Mouse (Mus musculus): Measurements from ENCODE around the gene Rras. TPM values are rescaled to one million over a fixed set of nuclear protein-coding genes. Genes with fewer than 3 reads are reported as not detected.
A peak's percentile ranks its signal among the peaks of the same experiment; 100 is the strongest.

Rras gene
- 20.9 and 23.2 TPM in 2 replicates for polyA plus RNA-seq (2015; fragmentation: Nextera tagmentation; extraction: Ambion mirVana)

GRCm38 (mm10) chr7:45017242-45018061 is at the start of gene Rras:
Gene Rras, plus strand, starts transcription at chr7:45017961.
- H3K4me1 ChIP-seq (ENCODE audit: control insufficient read depth, low read depth, low read length), result peaks cover 46% of the 10 kb centered on the region
- peak within 1 kb of the TSS; percentile 99 for H3K27ac ChIP-seq (ENCODE audit: low read length)
- peak within 1 kb of the TSS; percentile 98 for H3K4me3 ChIP-seq (ENCODE audit: low read depth, low read length)
- peaks cover 3% of the 10 kb centered on the region for H3K36me3 ChIP-seq (ENCODE audit: control insufficient read depth, insufficient read depth)
- peak; percentile 83 for ATAC-seq (ENCODE audit: low read depth)
- no peaks in the 10 kb centered on the region for H3K9me3 ChIP-seq (replicated peaks; ENCODE audit: control insufficient read depth, low read length)
- under 1% methylated on average over 32 of the region's 36 CpGs for WGBS (ENCODE audit: insufficient replicate concordance)
- peaks cover 3% of the 10 kb centered on the region; the same call in 1 of the 2 replicates for H3K27me3 ChIP-seq (ENCODE audit: control insufficient read depth, insufficient read depth, low read depth, low read length)
- H3K4me2 ChIP-seq (ENCODE audit: low read depth, low read length), result peak within 1 kb of the TSS; percentile 100
- peak within 1 kb of the TSS; percentile 99 for H3K9ac ChIP-seq (ENCODE audit: low read depth, low read length)

DNA sequence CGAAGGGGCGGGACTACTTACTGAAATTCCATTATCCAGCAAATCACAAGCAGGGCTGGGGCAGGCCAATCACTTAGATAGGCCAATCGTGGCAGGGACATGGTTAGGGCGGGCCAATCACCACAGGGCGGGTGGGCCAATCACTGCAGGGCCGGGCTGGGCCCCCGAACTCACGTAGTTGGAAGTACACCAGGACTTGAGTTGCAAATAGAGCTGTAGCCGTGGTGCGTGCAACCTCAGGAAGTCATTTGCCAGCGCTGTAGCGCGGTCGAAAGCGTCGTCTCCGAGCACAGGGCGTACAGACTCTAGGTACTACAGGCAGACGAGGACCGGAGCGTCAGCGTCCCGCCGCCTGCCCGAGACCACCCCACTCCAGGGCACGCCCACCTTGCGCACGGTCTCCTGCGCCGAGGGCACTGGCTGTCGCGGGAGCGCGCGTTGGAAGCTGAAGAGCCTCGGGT is 47.5 kb upstream of the Rras start:
- H3K4me3 ChIP-seq (ENCODE audit: low read depth, low read length), result peak overlapping the region; percentile 59
- peak; percentile 89 for ATAC-seq (ENCODE audit: low read depth)
- H3K4me1 ChIP-seq (ENCODE audit: control insufficient read depth, low read depth, low read length), result peaks cover 30% of the 10 kb centered on the region
- peak overlapping the region; percentile 38 for H3K9ac ChIP-seq (ENCODE audit: low read depth, low read length)
- no peaks in the 10 kb centered on the region for H3K27me3 ChIP-seq (ENCODE audit: control insufficient read depth, insufficient read depth, low read depth, low read length)
- H3K27ac ChIP-seq (ENCODE audit: low read length), result no peak overlapping the region
- WGBS (ENCODE audit: insufficient replicate concordance), result under 1% methylated on average over 36 of the region's 36 CpGs
- H3K9me3 ChIP-seq (replicated peaks; ENCODE audit: control insufficient read depth, low read length), result no peaks in the 10 kb centered on the region
- H3K36me3 ChIP-seq (ENCODE audit: control insufficient read depth, insufficient read depth), result no peaks in the 10 kb centered on the region
- H3K4me2 ChIP-seq (ENCODE audit: low read depth, low read length), result peak overlapping the region; percentile 84

- no peak for ATAC-seq (ENCODE audit: low read depth)
- Histone ChIP-seq H3K9me3 (replicated peaks; ENCODE audit: control insufficient read depth, low read length) (no peaks in the 10 kb centered on the region), H3K9ac (ENCODE audit: low read depth, low read length) (no peak overlapping the region), H3K4me3 (ENCODE audit: low read depth, low read length) (no peak overlapping the region), H3K4me1 (ENCODE audit: control insufficient read depth, low read depth, low read length) (peaks cover 32% of the 10 kb centered on the region), H3K36me3 (ENCODE audit: control insufficient read depth, insufficient read depth) (no peaks in the 10 kb centered on the region), H3K27me3 (ENCODE audit: control insufficient read depth, insufficient read depth, low read depth, low read length) (no peaks in the 10 kb centered on the region), H3K27ac (ENCODE audit: low read length) (no peak overlapping the region), H3K4me2 (ENCODE audit: low read depth, low read length) (peak overlapping the region; percentile 84; the same call in 1 of the 2 replicates)
- 64% methylated on average over 7 of the region's 7 CpGs for WGBS (ENCODE audit: insufficient replicate concordance)
These were observed 46.6 kb upstream of the Rras start for GRCm38 (mm10) chr7:44971142-44971541.

- no peak overlapping the region; the same call in 1 of the 2 replicates for H3K9ac ChIP-seq (ENCODE audit: low read depth, low read length)
- H3K4me2 ChIP-seq (ENCODE audit: low read depth, low read length), result peak overlapping the region; percentile 71
- H3K27me3 ChIP-seq (ENCODE audit: control insufficient read depth, insufficient read depth, low read depth, low read length), result no peaks in the 10 kb centered on the region
- ATAC-seq (ENCODE audit: low read depth), result no peak
- peaks cover 13% of the 10 kb centered on the region for H3K36me3 ChIP-seq (ENCODE audit: control insufficient read depth, insufficient read depth)
- peaks cover 32% of the 10 kb centered on the region for H3K4me1 ChIP-seq (ENCODE audit: control insufficient read depth, low read depth, low read length)
- peak overlapping the region; percentile 51 for H3K4me3 ChIP-seq (ENCODE audit: low read depth, low read length)
- H3K27ac ChIP-seq (ENCODE audit: low read length), result peak overlapping the region; percentile 83
- H3K9me3 ChIP-seq (replicated peaks; ENCODE audit: control insufficient read depth, low read length), result no peaks in the 10 kb centered on the region
- 50% methylated on average over 14 of the region's 14 CpGs for WGBS (ENCODE audit: insufficient replicate concordance)
These were observed 44.2 kb upstream of the Rras start for GRCm38 (mm10) chr7:44973415-44974130.

DNA sequence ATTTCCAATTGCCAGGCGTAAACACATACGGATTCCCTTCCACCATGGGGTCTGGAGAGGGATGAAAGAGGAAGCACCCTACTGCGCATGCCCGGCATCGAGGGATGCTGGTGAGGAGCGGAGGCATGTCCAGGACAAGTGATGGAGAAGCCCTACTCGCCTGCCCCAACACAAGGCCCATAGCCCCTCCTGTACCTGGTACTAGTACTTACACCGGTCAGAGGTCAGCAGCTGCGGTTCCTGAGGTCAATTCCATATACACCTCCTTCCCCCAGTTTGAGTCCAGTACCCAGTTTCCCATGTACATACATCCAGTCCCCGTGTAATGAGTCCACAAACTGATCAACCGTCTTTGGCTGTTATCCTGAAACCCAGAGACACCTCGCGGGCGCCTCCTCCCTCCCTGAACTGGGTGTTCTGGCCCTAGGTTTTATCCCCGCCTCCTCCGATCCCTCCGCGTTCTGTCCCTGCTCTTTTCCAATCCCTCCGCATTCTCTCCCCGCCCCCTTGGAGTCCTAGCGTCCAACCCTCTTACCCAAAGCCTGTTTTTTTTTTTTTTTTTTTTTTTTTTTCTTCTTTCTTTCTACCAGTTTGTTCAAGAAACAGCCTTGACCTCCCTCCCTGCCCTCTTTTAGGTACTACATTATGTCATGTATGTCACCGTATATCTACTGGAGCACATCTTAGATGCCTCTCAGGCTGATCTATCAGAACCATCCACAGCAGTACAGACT is 43.2 kb upstream of the Rras start, which contains the start of gene Cpt1c:
TSS of gene Cpt1c (minus strand) at position 469 of the 734 bp plus-strand sequence.
- peak; percentile 54 for ATAC-seq (ENCODE audit: low read depth)
- H3K4me3 ChIP-seq (ENCODE audit: low read depth, low read length), result peak within 1 kb of the TSS; percentile 51
- H3K4me1 ChIP-seq (ENCODE audit: control insufficient read depth, low read depth, low read length), result peaks cover 32% of the 10 kb centered on the region
- peak within 1 kb of the TSS; percentile 71 for H3K4me2 ChIP-seq (ENCODE audit: low read depth, low read length)
- H3K36me3 ChIP-seq (ENCODE audit: control insufficient read depth, insufficient read depth), result peaks cover 16% of the 10 kb centered on the region
- H3K27me3 ChIP-seq (ENCODE audit: control insufficient read depth, insufficient read depth, low read depth, low read length), result no peaks in the 10 kb centered on the region
- H3K9me3 ChIP-seq (replicated peaks; ENCODE audit: control insufficient read depth, low read length), result no peaks in the 10 kb centered on the region
- peak within 1 kb of the TSS; percentile 55 for H3K9ac ChIP-seq (ENCODE audit: low read depth, low read length)
- WGBS (ENCODE audit: insufficient replicate concordance), result 4% methylated on average over 22 of the region's 22 CpGs
- peak within 1 kb of the TSS; percentile 83 for H3K27ac ChIP-seq (ENCODE audit: low read length)

DNA sequence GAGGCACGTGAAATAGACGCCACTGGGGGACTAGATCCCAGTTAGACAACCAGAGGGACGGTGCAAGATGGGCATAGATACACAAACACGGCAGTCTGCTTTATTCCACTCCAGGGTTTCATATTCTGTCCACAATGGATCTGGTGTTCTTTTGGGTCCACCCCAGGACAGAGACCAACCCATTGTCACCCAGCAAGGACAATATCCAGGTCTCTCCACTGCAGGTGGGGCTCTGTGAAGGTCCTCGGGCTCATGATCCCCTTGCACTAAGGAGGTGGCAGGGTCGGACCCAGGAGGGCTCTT is 42.7 kb upstream of the Rras start:
- Histone ChIP-seq H3K4me3 (ENCODE audit: low read depth, low read length) (peak overlapping the region; percentile 51; the same call in 1 of the 2 replicates), H3K27me3 (ENCODE audit: control insufficient read depth, insufficient read depth, low read depth, low read length) (no peaks in the 10 kb centered on the region), H3K36me3 (ENCODE audit: control insufficient read depth, insufficient read depth) (peaks cover 16% of the 10 kb centered on the region), H3K27ac (ENCODE audit: low read length) (peak overlapping the region; percentile 83), H3K4me2 (ENCODE audit: low read depth, low read length) (peak overlapping the region; percentile 71), H3K9ac (ENCODE audit: low read depth, low read length) (0 out of 2 replicates have a peak overlapping the region, but pooled peaks have one; percentile 14), H3K9me3 (replicated peaks; ENCODE audit: control insufficient read depth, low read length) (no peaks in the 10 kb centered on the region), H3K4me1 (ENCODE audit: control insufficient read depth, low read depth, low read length) (peaks cover 32% of the 10 kb centered on the region)
- ATAC-seq (ENCODE audit: low read depth), result no peak
- WGBS (ENCODE audit: insufficient replicate concordance), result 22% methylated on average over 6 of the region's 6 CpGs

DNA sequence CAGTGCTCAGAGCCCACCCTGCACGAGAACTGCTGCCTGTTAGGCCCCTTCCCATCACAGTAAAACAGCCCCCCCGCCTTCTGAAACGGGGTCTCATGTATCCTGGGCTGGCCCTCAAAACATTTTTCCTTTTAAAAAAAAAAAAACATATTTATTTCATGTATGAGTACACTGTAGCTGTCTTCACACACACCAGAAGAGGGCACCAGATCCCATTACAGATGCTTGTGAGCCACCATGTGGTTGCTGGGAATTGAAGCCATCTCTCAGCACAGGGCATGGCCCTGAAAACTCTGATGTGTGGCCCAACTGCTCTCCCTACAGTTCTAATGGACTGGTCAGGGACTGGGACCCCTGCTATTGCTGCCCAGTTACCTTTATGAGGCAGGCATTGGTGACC is 39.5 kb upstream of the Rras start:
- no peak overlapping the region for H3K4me2 ChIP-seq (ENCODE audit: low read depth, low read length)
- no peaks in the 10 kb centered on the region for H3K27me3 ChIP-seq (ENCODE audit: control insufficient read depth, insufficient read depth, low read depth, low read length)
- WGBS (ENCODE audit: insufficient replicate concordance), result 76% methylated on average over 3 of the region's 3 CpGs
- H3K27ac ChIP-seq (ENCODE audit: low read length), result no peak overlapping the region
- ATAC-seq (ENCODE audit: low read depth), result no peak
- H3K9ac ChIP-seq (ENCODE audit: low read depth, low read length), result no peak overlapping the region
- H3K4me3 ChIP-seq (ENCODE audit: low read depth, low read length), result no peak overlapping the region
- peaks cover 33% of the 10 kb centered on the region for H3K36me3 ChIP-seq (ENCODE audit: control insufficient read depth, insufficient read depth)
- H3K9me3 ChIP-seq (replicated peaks; ENCODE audit: control insufficient read depth, low read length), result no peaks in the 10 kb centered on the region
- peaks cover 22% of the 10 kb centered on the region for H3K4me1 ChIP-seq (ENCODE audit: control insufficient read depth, low read depth, low read length)

DNA sequence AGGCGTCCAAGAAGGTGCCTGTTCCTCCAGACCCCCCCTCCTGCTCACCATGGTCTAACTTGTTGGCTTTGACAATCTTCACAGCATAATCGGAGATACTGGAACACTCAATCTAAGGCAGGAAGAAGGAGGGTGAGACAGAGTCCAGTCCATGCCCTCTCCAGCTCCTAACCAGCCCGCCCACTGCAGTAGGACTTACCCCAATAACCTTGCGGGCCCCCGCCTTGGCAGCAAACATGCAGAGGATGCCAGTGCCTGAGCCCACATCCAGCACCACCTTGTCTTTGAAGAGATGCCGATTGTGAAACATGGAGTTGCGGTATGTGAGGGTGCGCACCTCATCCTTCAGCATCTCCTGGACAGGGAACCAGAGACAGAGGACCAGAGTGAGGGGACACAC is 36.2 kb upstream of the Rras start:
- Histone ChIP-seq H3K9me3 (replicated peaks; ENCODE audit: control insufficient read depth, low read length) (no peaks in the 10 kb centered on the region), H3K4me1 (ENCODE audit: control insufficient read depth, low read depth, low read length) (peaks cover 12% of the 10 kb centered on the region), H3K27me3 (ENCODE audit: control insufficient read depth, insufficient read depth, low read depth, low read length) (no peaks in the 10 kb centered on the region), H3K4me3 (ENCODE audit: low read depth, low read length) (no peak overlapping the region), H3K27ac (ENCODE audit: low read length) (no peak overlapping the region), H3K9ac (ENCODE audit: low read depth, low read length) (no peak overlapping the region), H3K4me2 (ENCODE audit: low read depth, low read length) (no peak overlapping the region), H3K36me3 (ENCODE audit: control insufficient read depth, insufficient read depth) (peaks cover 32% of the 10 kb centered on the region)
- 83% methylated on average over 8 of the region's 8 CpGs for WGBS (ENCODE audit: insufficient replicate concordance)
- ATAC-seq (ENCODE audit: low read depth), result no peak

Measured in liver, embryonic 16.5 days (tissue).